Mouse (Mus musculus): ENCODE results near the gene Tmem95. TPM values are rescaled to one million over a fixed set of nuclear protein-coding genes. Genes with fewer than 3 reads are reported as not detected.

Tmem95 gene
- polyA plus RNA-seq, 1 experiment from 2014 or later: not detected

GRCm38 (mm10) chr11:69908645-69909044 lies 30.8 kb upstream of the Tmem95 start:
- Histone ChIP-seq H3K4me1 (replicated peaks) (peaks cover 10% of the 10 kb centered on the region), H3K27ac (no peak overlapping the region), H3K4me3 (replicated peaks) (no peak overlapping the region), H3K36me3 (peaks cover 97% of the 10 kb centered on the region), H3K4me2 (replicated peaks) (no peak overlapping the region), H3K9me3 (no peaks in the 10 kb centered on the region), H3K9ac (replicated peaks) (no peak overlapping the region), H3K27me3 (no peaks in the 10 kb centered on the region)
- no peak for ATAC-seq
- WGBS: 96% methylated on average over 11 of the region's 11 CpGs

GRCm38 (mm10) chr11:69904311-69904710 lies 26.5 kb upstream of the Tmem95 start:
- H3K27ac ChIP-seq: no peak overlapping the region
- peaks cover 24% of the 10 kb centered on the region for H3K4me1 ChIP-seq (replicated peaks)
- no peaks in the 10 kb centered on the region for H3K9me3 ChIP-seq
- H3K4me3 ChIP-seq (replicated peaks): no peak overlapping the region
- H3K27me3 ChIP-seq: no peaks in the 10 kb centered on the region
- no peak overlapping the region for H3K9ac ChIP-seq (replicated peaks)
- 96% methylated on average over 9 of the region's 9 CpGs for WGBS
- peaks cover 62% of the 10 kb centered on the region for H3K36me3 ChIP-seq
- H3K4me2 ChIP-seq (replicated peaks): no peak overlapping the region
- ATAC-seq: no peak

- Histone ChIP-seq H3K4me1 (replicated peaks) (peaks cover 37% of the 10 kb centered on the region), H3K9me3 (no peaks in the 10 kb centered on the region), H3K9ac (replicated peaks) (peak overlapping the region; percentile 97; the same call in 1 of the 2 replicates), H3K27ac (no peak overlapping the region; the same call in 1 of the 2 replicates), H3K36me3 (peaks cover 49% of the 10 kb centered on the region), H3K27me3 (no peaks in the 10 kb centered on the region), H3K4me2 (replicated peaks) (peak overlapping the region; percentile 95), H3K4me3 (replicated peaks) (peak overlapping the region; percentile 91)
- no peak for ATAC-seq
- 88% methylated on average over 13 of the region's 13 CpGs for WGBS
Measured at GRCm38 (mm10) chr11:69902972-69903371, 25.2 kb upstream of the Tmem95 start.

- no peak; the same call in 1 of the 2 replicates for ATAC-seq
- Histone ChIP-seq H3K27ac (peak overlapping the region; percentile 98), H3K9ac (replicated peaks) (peak overlapping the region; percentile 97), H3K27me3 (no peaks in the 10 kb centered on the region), H3K4me1 (replicated peaks) (peaks cover 38% of the 10 kb centered on the region), H3K4me2 (replicated peaks) (peak overlapping the region; percentile 95), H3K9me3 (no peaks in the 10 kb centered on the region), H3K36me3 (peaks cover 39% of the 10 kb centered on the region), H3K4me3 (replicated peaks) (peak overlapping the region; percentile 91)
- WGBS: under 1% methylated on average over 39 of the region's 39 CpGs
Measured at GRCm38 (mm10) chr11:69901993-69902392, 24.2 kb upstream of the Tmem95 start.

GRCm38 (mm10) chr11:69901406-69901846 lies 23.6 kb upstream of the Tmem95 start:
- ATAC-seq: peak; percentile 75
- peak overlapping the region; percentile 97 for H3K9ac ChIP-seq (replicated peaks)
- WGBS: under 1% methylated on average over 42 of the region's 42 CpGs
- peak overlapping the region; percentile 95 for H3K4me2 ChIP-seq (replicated peaks)
- H3K9me3 ChIP-seq: no peaks in the 10 kb centered on the region
- H3K4me3 ChIP-seq (replicated peaks): peak overlapping the region; percentile 91
- H3K27ac ChIP-seq: peak overlapping the region; percentile 98
- H3K4me1 ChIP-seq (replicated peaks): peaks cover 38% of the 10 kb centered on the region
- no peaks in the 10 kb centered on the region for H3K27me3 ChIP-seq
- peaks cover 33% of the 10 kb centered on the region for H3K36me3 ChIP-seq

- Histone ChIP-seq H3K27ac (peak within 1 kb of the TSS; percentile 98), H3K9me3 (no peaks in the 10 kb centered on the region), H3K9ac (replicated peaks) (peak within 1 kb of the TSS; percentile 97), H3K4me2 (replicated peaks) (peak within 1 kb of the TSS; percentile 95), H3K4me1 (replicated peaks) (peaks cover 38% of the 10 kb centered on the region), H3K36me3 (peaks cover 26% of the 10 kb centered on the region), H3K27me3 (no peaks in the 10 kb centered on the region), H3K4me3 (replicated peaks) (peak within 1 kb of the TSS; percentile 91)
- WGBS: under 1% methylated on average over 38 of the region's 38 CpGs
- ATAC-seq: peak; percentile 95
Measured at GRCm38 (mm10) chr11:69900471-69901405, 22.9 kb upstream of the Tmem95 start, which contains the start of the genes 2810408A11Rik and Neurl4. Gene 2810408A11Rik, minus strand, starts transcription at chr11:69900987. Gene Neurl4, plus strand, starts transcription at chr11:69901072.

GRCm38 (mm10) chr11:69899870-69900269 lies 22.1 kb upstream of the Tmem95 start:
- H3K9me3 ChIP-seq: no peaks in the 10 kb centered on the region
- H3K27me3 ChIP-seq: no peaks in the 10 kb centered on the region
- 24% methylated on average over 4 of the region's 4 CpGs for WGBS
- H3K36me3 ChIP-seq: peaks cover 18% of the 10 kb centered on the region
- ATAC-seq: no peak
- H3K27ac ChIP-seq: 0 out of 2 replicates have a peak overlapping the region, but pooled peaks have one; percentile 98
- H3K4me1 ChIP-seq (replicated peaks): peaks cover 38% of the 10 kb centered on the region
- peak overlapping the region; percentile 91 for H3K4me3 ChIP-seq (replicated peaks)
- peak overlapping the region; percentile 95 for H3K4me2 ChIP-seq (replicated peaks)
- H3K9ac ChIP-seq (replicated peaks): peak overlapping the region; percentile 97

- H3K4me1 ChIP-seq (replicated peaks): peaks cover 21% of the 10 kb centered on the region
- no peaks in the 10 kb centered on the region for H3K9me3 ChIP-seq
- H3K27ac ChIP-seq: no peak within 1 kb of the TSS
- H3K4me3 ChIP-seq (replicated peaks): no peak within 1 kb of the TSS
- no peaks in the 10 kb centered on the region for H3K27me3 ChIP-seq
- no peak within 1 kb of the TSS for H3K9ac ChIP-seq (replicated peaks)
- no peak within 1 kb of the TSS for H3K4me2 ChIP-seq (replicated peaks)
- no peaks in the 10 kb centered on the region for H3K36me3 ChIP-seq
- 76% methylated on average over 4 of the region's 4 CpGs for WGBS
- no peak for ATAC-seq
Measured at GRCm38 (mm10) chr11:69895291-69895690, 17.5 kb upstream of the Tmem95 start, which contains the start of gene Acap1. Gene Acap1, minus strand, starts transcription at chr11:69895539.

- H3K9me3 ChIP-seq: no peaks in the 10 kb centered on the region
- H3K9ac ChIP-seq (replicated peaks): no peak overlapping the region
- H3K4me3 ChIP-seq (replicated peaks): no peak overlapping the region
- no peaks in the 10 kb centered on the region for H3K36me3 ChIP-seq
- no peaks in the 10 kb centered on the region for H3K27me3 ChIP-seq
- no peak overlapping the region for H3K4me2 ChIP-seq (replicated peaks)
- H3K4me1 ChIP-seq (replicated peaks): peaks cover 18% of the 10 kb centered on the region
- WGBS: 85% methylated on average over 5 of the region's 5 CpGs
- ATAC-seq: no peak
- H3K27ac ChIP-seq: no peak overlapping the region
Measured at GRCm38 (mm10) chr11:69894671-69895070, 16.9 kb upstream of the Tmem95 start.

GRCm38 (mm10) chr11:69891482-69891881 lies 13.7 kb upstream of the Tmem95 start:
- H3K27me3 ChIP-seq: no peaks in the 10 kb centered on the region
- 81% methylated on average over 4 of the region's 4 CpGs for WGBS
- H3K4me1 ChIP-seq (replicated peaks): no peaks in the 10 kb centered on the region
- no peak overlapping the region for H3K27ac ChIP-seq
- no peak overlapping the region for H3K9ac ChIP-seq (replicated peaks)
- no peaks in the 10 kb centered on the region for H3K36me3 ChIP-seq
- no peaks in the 10 kb centered on the region for H3K9me3 ChIP-seq
- ATAC-seq: no peak
- no peak overlapping the region for H3K4me3 ChIP-seq (replicated peaks)
- no peak overlapping the region for H3K4me2 ChIP-seq (replicated peaks)

- no peak for ATAC-seq
Measured at GRCm38 (mm10) chr11:69886907-69887635, 9.3 kb upstream of the Tmem95 start.

More at GRCm38 (mm10) chr11:69886907-69887635, 9.3 kb upstream of the Tmem95 start:
- H3K4me2 ChIP-seq (replicated peaks): no peak overlapping the region
- peaks cover 7% of the 10 kb centered on the region; the same call in 1 of the 2 replicates for H3K27me3 ChIP-seq
- no peaks in the 10 kb centered on the region for H3K36me3 ChIP-seq
- H3K27ac ChIP-seq: no peak overlapping the region
- no peak overlapping the region for H3K9ac ChIP-seq (replicated peaks)
- WGBS: 77% methylated on average over 8 of the region's 8 CpGs
- no peaks in the 10 kb centered on the region for H3K4me1 ChIP-seq (replicated peaks)
- H3K9me3 ChIP-seq: no peaks in the 10 kb centered on the region
- no peak overlapping the region for H3K4me3 ChIP-seq (replicated peaks)

Data from midbrain, embryonic 13.5 days (tissue).